Mouse (Mus musculus) hindbrain, embryonic 12.5 days (tissue): Measurements from ENCODE around the gene C2. TPM values are rescaled to one million over a fixed set of nuclear protein-coding genes. Genes with fewer than 3 reads are reported as not detected.
"Not testable (repeated sequence)": the region's sequence is repeated elsewhere in the genome, so short reads cannot be mapped to it uniquely, and the experiment has no call there.

Experiments
- ATAC-seq: fragments of 200-750 bp; cut with Nextera tagmentation; 2 replicates; pipeline ENCODE4 v1.8.0; 2017; ENCODE audit warnings: moderate TSS enrichment; ENCODE audit not compliant: low FRiP score
- H3K27ac ChIP-seq: fragments of 300-500 bp; sonication (generic); 2 replicates; pipeline ENCODE4 v1.5.1; 2016; ENCODE audit warnings: mild to moderate bottlenecking
- H3K27me3 ChIP-seq: fragments of 300-500 bp; sonication (generic); 2 replicates; pipeline ENCODE4 v1.6.1; 2016; ENCODE audit warnings: mild to moderate bottlenecking
- H3K36me3 ChIP-seq: fragments of 300-500 bp; sonication (generic); 2 replicates; pipeline ENCODE4 v1.6.1; 2016; ENCODE audit warnings: mild to moderate bottlenecking
- H3K4me1 ChIP-seq: fragments of 300-500 bp; sonication (generic); 2 replicates; pipeline ENCODE4 v1.6.1; 2016
- H3K4me2 ChIP-seq: fragments of 300-500 bp; sonication (generic); replicated peaks from 2 replicates; pipeline ENCODE4 v1.6.1; 2016; ENCODE audit warnings: mild to moderate bottlenecking
- H3K4me3 ChIP-seq: fragments of 300-500 bp; sonication (generic); 2 replicates; pipeline ENCODE4 v1.5.1; 2016; ENCODE audit warnings: mild to moderate bottlenecking
- H3K9ac ChIP-seq: fragments of 300-500 bp; sonication (generic); 2 replicates; pipeline ENCODE4 v1.6.1; 2016; ENCODE audit warnings: mild to moderate bottlenecking, moderate library complexity
- H3K9me3 ChIP-seq: fragments of 300-500 bp; sonication (generic); replicated peaks from 2 replicates; pipeline ENCODE4 v1.6.1; 2016; ENCODE audit warnings: mild to moderate bottlenecking
- WGBS: fragments of 180-500 bp; shearing (Covaris S2); methylation state at CpG from one replicate; pipeline ENCODE4 v1.1.7; 2016; 5-methylcytosine and 5-hydroxymethylcytosine counted together
- microRNA-seq: library from miRNA; unstranded; fragments of <30 nt; microRNA quantifications from one replicate; pipeline ENCODE4, GENCODE M21; 2017
- polyA plus RNA-seq: library from polyadenylated mRNA; unstranded; fragments of >200 nt; fragmentation: Nextera tagmentation; extraction: Ambion mirVana; gene quantifications from 2 replicates; pipeline ENCODE4 v1.2.1, GENCODE M21; 2016

The C2 gene
- polyA plus RNA-seq, 1 experiment from 2014 or later = 2.6 TPM

GRCm38 (mm10) chr17:34838785-34839184, 59.3 kb downstream of the C2 start:
- Histone ChIP-seq H3K9ac (peak overlapping the region; percentile 32; the same call in 1 of the 2 replicates), H3K36me3 (peaks cover 56% of the 10 kb centered on the region), H3K27me3 (no peaks in the 10 kb centered on the region), H3K27ac (no peak overlapping the region), H3K4me2 (no peak overlapping the region; the same call in 1 of the 2 replicates), H3K4me1 (peaks cover 27% of the 10 kb centered on the region), H3K4me3 (no peak overlapping the region), H3K9me3 (no peaks in the 10 kb centered on the region)
- 91% methylated on average over 7 of the region's 7 CpGs for WGBS
- no peak for ATAC-seq

- WGBS = 43% methylated on average over 43 of the region's 43 CpGs
- peak overlapping the region; percentile 72 for H3K4me3 ChIP-seq
- H3K27ac ChIP-seq = peak overlapping the region; percentile 61; the same call in 1 of the 2 replicates
- H3K9ac ChIP-seq = peak overlapping the region; percentile 80
- H3K9me3 ChIP-seq = no peaks in the 10 kb centered on the region
- H3K27me3 ChIP-seq = no peaks in the 10 kb centered on the region
- peak overlapping the region; percentile 96 for H3K4me2 ChIP-seq
- H3K36me3 ChIP-seq = peaks cover 53% of the 10 kb centered on the region
- peaks cover 27% of the 10 kb centered on the region for H3K4me1 ChIP-seq
- peak; percentile 33 for ATAC-seq
Measured at GRCm38 (mm10) chr17:34837464-34838324, 60.4 kb downstream of the C2 start.

GRCm38 (mm10) chr17:34836856-34837221, 61.2 kb downstream of the C2 start, which contains the start of the genes Stk19 and Dxo:
TSS of gene Stk19 (minus strand) at chr17:34836945.
TSS of gene Dxo (plus strand) at chr17:34837019.
- Histone ChIP-seq H3K4me2 (peak within 1 kb of the TSS; percentile 96), H3K27me3 (no peaks in the 10 kb centered on the region), H3K9ac (peak within 1 kb of the TSS; percentile 80), H3K36me3 (peaks cover 48% of the 10 kb centered on the region), H3K27ac (peak within 1 kb of the TSS; percentile 80), H3K9me3 (no peaks in the 10 kb centered on the region), H3K4me1 (peaks cover 27% of the 10 kb centered on the region), H3K4me3 (peak within 1 kb of the TSS; percentile 72)
- peak; percentile 94 for ATAC-seq
- under 1% methylated on average over 40 of the region's 40 CpGs for WGBS

GRCm38 (mm10) chr17:34836155-34836855, 61.8 kb downstream of the C2 start:
- Histone ChIP-seq H3K9me3 (no peaks in the 10 kb centered on the region), H3K4me1 (peaks cover 27% of the 10 kb centered on the region), H3K4me2 (peak overlapping the region; percentile 89), H3K36me3 (peaks cover 46% of the 10 kb centered on the region), H3K27ac (peak overlapping the region; percentile 80), H3K9ac (peak overlapping the region; percentile 77), H3K4me3 (peak overlapping the region; percentile 72), H3K27me3 (no peaks in the 10 kb centered on the region)
- 4% methylated on average over 47 of the region's 48 CpGs for WGBS
- ATAC-seq = peak; percentile 83

GRCm38 (mm10) chr17:34830776-34831175, 67.3 kb downstream of the C2 start:
- not testable (repeated sequence) for H3K9ac ChIP-seq, H3K4me1 ChIP-seq, H3K9me3 ChIP-seq, H3K27ac ChIP-seq, H3K4me2 ChIP-seq, H3K4me3 ChIP-seq, ATAC-seq, H3K27me3 ChIP-seq
- WGBS = 96% methylated on average over 1 of the region's 1 CpGs
- peaks cover 70% of the 10 kb centered on the region for H3K36me3 ChIP-seq

- no peaks in the 10 kb centered on the region for H3K36me3 ChIP-seq
- H3K9me3 ChIP-seq = no peaks in the 10 kb centered on the region
- no peaks in the 10 kb centered on the region for H3K27me3 ChIP-seq
- whole genome bisulfite sequencing = 83% methylated on average over 7 of the region's 7 CpGs
- H3K4me3 ChIP-seq = no peak overlapping the region
- no peak overlapping the region for H3K4me2 ChIP-seq
- no peak overlapping the region for H3K9ac ChIP-seq
- H3K27ac ChIP-seq = no peak overlapping the region
- H3K4me1 ChIP-seq = no peaks in the 10 kb centered on the region
- no peak for ATAC-seq
Measured at GRCm38 (mm10) chr17:34814818-34815370, 83.2 kb downstream of the C2 start.

GRCm38 (mm10) chr17:34813747-34814146, 84.3 kb downstream of the C2 start:
- 63% methylated on average over 12 of the region's 12 CpGs for WGBS
- not testable (repeated sequence) for H3K9ac ChIP-seq, ATAC-seq, H3K27ac ChIP-seq, H3K9me3 ChIP-seq, H3K36me3 ChIP-seq, H3K27me3 ChIP-seq, H3K4me3 ChIP-seq, H3K4me1 ChIP-seq, H3K4me2 ChIP-seq

Small RNA genes within 50 kb of the gene (microRNA-seq; reads per million reads assigned to microRNA genes)
- gene Mir6970 (2.2 reads per million), gene Mir6971 (3.3 reads per million, percentile 5 among the genes with 10 or more reads in this experiment), gene Mir6972 (not detected)

Other genes starting within 250 kb of the C2 start
- 0.04 and 0.05 TPM in 2 replicates for gene Tnxb, start 227.7 kb downstream of the C2 start, polyA plus RNA-seq
- not detected in 2 replicates for gene C4b, start 154.4 kb downstream of the C2 start, polyA plus RNA-seq
- not detected in 2 replicates for gene Cyp21a1, start 93.7 kb downstream of the C2 start, polyA plus RNA-seq
- 25.0 and 26.7 TPM in 2 replicates for gene Stk19, start 61.3 kb downstream of the C2 start, polyA plus RNA-seq
- gene Dxo, start 61.2 kb downstream of the C2 start, polyA plus RNA-seq = 62.5 and 70.2 TPM in 2 replicates
- gene Skiv2l, start 48.1 kb downstream of the C2 start, polyA plus RNA-seq = 64.9 and 65.8 TPM in 2 replicates
- 95.2 and 111 TPM in 2 replicates for gene Nelfe, start 47.9 kb downstream of the C2 start, polyA plus RNA-seq
- gene Cfb, start 35.7 kb downstream of the C2 start, polyA plus RNA-seq = 2.2 TPM in 2 replicates
- 12.0 and 12.8 TPM in 2 replicates for gene Zbtb12, start 18.8 kb downstream of the C2 start, polyA plus RNA-seq
- gene Gm20547, start 16.2 kb downstream of the C2 start, polyA plus RNA-seq = 0.10 and 0.29 TPM in 2 replicates
- gene Ehmt2, start 204 bp upstream of the C2 start, polyA plus RNA-seq = 110 and 113 TPM in 2 replicates
- gene Slc44a4, start 16.2 kb upstream of the C2 start, polyA plus RNA-seq = 0.13 and 0.15 TPM in 2 replicates
- gene Neu1, start 33.0 kb upstream of the C2 start, polyA plus RNA-seq = 25.2 and 28.2 TPM in 2 replicates
- gene Hspa1b, start 61.0 kb upstream of the C2 start, polyA plus RNA-seq = 0.08 and 0.25 TPM in 2 replicates
- gene Gm20481, start 71.6 kb upstream of the C2 start, polyA plus RNA-seq = 0.99 TPM in 1 of 2 replicates, not detected in the other
- gene Hspa1a, start 73.9 kb upstream of the C2 start, polyA plus RNA-seq = 2.2 and 3.1 TPM in 2 replicates
- 1.3 TPM in 2 replicates for gene Hspa1l, start 74.4 kb upstream of the C2 start, polyA plus RNA-seq
- gene Lsm2, start 83.6 kb upstream of the C2 start, polyA plus RNA-seq = 128 and 158 TPM in 2 replicates
- 109 and 110 TPM in 2 replicates for gene Vars, start 102.7 kb upstream of the C2 start, polyA plus RNA-seq
- gene Vwa7, start 118.3 kb upstream of the C2 start, polyA plus RNA-seq = 0.12 and 0.20 TPM in 2 replicates
- gene Sapcd1, start 129.8 kb upstream of the C2 start, polyA plus RNA-seq = 2.4 and 3.6 TPM in 2 replicates
- 3.0 and 3.1 TPM in 2 replicates for gene Msh5, start 148.5 kb upstream of the C2 start, polyA plus RNA-seq
- gene Clic1, start 151.7 kb upstream of the C2 start, polyA plus RNA-seq = 157 and 159 TPM in 2 replicates
- 512 and 517 TPM in 2 replicates for gene Ddah2, start 160.8 kb upstream of the C2 start, polyA plus RNA-seq
- gene Ly6g6c, start 167.1 kb upstream of the C2 start, polyA plus RNA-seq = not detected in 2 replicates
- 0.46 and 0.52 TPM in 2 replicates for gene Mpig6b, start 167.9 kb upstream of the C2 start, polyA plus RNA-seq
- gene Ly6g6e, start 178.6 kb upstream of the C2 start, polyA plus RNA-seq = not detected in 2 replicates
- 2.1 and 2.3 TPM in 2 replicates for gene Ly6g6d, start 179.8 kb upstream of the C2 start, polyA plus RNA-seq
- 0.47 and 0.62 TPM in 2 replicates for gene Ly6g6f, start 187.3 kb upstream of the C2 start, polyA plus RNA-seq
- gene Abhd16a, start 191.0 kb upstream of the C2 start, polyA plus RNA-seq = 78.6 and 81.1 TPM in 2 replicates
- not detected in 2 replicates for gene Ly6g5c, start 210.0 kb upstream of the C2 start, polyA plus RNA-seq
- gene Ly6g5b, start 217.2 kb upstream of the C2 start, polyA plus RNA-seq = 1.4 and 1.5 TPM in 2 replicates
- gene Gpank1, start 223.2 kb upstream of the C2 start, polyA plus RNA-seq = 19.8 and 20.8 TPM in 2 replicates
- gene Csnk2b, start 223.8 kb upstream of the C2 start, polyA plus RNA-seq = 237 and 276 TPM in 2 replicates
- gene D17H6S53E, start 228.1 kb upstream of the C2 start, polyA plus RNA-seq = 7.3 and 7.7 TPM in 2 replicates
- 0.39 TPM in 1 of 2 replicates, not detected in the other for gene Apom, start 233.8 kb upstream of the C2 start, polyA plus RNA-seq
- 87.9 and 88.3 TPM in 2 replicates for gene Bag6, start 236.9 kb upstream of the C2 start, polyA plus RNA-seq